Mouse (Mus musculus) inflammation-experienced regulatory T-cells, adult 6 months (primary cell): ENCODE data around the gene Slc2a8. TPM values are rescaled to one million over a fixed set of nuclear protein-coding genes. Genes with fewer than 3 reads are reported as not detected.

Experiments
- ATAC-seq: one replicate; pipeline ENCODE4 v1.8.0; 2017
- polyA plus RNA-seq, 3 experiments: library from polyadenylated mRNA; unstranded; fragments of 100-300 nt; shearing (Covaris generic); gene quantifications; one replicate each; pipeline ENCODE4 v1.2.1; 2017

Gene Slc2a8
- polyA plus RNA-seq, 3 experiments from 2014 or later: 2.0 to 5.0 (median 2.5) TPM

DNA sequence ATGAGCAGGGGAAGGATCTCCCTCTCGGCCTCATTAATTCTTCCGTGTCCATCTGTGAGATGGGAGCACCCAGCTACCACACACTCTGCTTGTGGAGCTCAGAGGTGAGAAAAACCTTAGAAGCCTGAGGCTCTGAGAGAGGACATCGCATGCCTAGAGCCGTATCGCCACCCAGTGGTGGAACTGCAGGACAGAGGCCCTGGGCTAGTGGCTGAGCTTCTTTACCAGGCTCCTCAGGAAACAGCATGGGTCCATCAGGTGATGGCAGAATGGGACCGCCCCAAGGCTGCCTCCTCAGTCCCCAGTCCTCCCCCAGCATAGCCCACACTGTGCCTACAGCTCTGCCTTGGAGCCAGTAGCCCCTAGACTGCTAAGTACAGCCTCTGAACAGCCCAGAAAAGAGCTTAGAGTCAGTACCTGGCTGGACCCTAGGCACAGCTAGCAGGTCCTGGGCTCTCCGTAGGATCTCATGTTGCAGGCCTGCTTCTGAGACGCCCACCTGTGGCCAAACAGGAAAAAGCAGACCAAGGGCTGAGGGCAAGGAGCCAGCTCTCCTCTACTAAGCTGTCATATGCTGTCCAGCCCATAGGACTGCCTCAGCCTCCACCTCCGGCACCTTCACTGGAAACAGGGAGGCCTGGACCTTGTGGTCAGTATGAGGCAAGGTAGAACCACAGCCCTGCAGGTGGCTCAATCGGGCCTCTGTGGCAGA is 53.5 kb downstream of the Slc2a8 start:
- ATAC-seq: no peak

DNA sequence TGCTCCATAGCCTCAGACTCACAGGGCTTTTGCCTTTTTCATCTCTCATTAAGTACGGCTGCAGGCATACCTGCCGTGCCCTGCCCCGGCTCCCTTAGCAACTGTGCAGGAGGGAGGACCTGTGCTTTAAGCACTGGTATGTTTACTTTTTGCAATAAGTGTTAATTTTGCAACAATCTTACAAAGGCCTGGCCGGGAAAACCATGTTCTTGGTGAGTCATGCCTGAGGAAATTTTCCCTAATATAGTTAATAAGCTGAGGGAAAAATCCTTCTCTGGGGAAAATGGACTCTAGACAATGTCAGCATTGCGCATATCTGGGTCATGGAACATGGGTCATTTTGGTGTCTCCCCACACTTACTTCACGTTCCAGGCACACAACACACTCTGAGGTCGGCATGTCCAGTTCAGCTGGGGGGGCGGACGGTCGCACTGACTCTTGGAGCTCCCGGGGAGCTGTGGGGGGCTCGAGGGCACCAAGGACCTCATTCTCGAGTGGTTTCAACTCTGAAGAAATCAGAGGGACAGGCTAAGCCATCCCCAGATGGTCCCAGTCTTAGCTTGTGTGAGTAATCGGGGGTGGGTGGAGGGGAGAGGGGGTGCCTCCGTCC is 54.2 kb downstream of the Slc2a8 start:
- no peak for ATAC-seq

DNA sequence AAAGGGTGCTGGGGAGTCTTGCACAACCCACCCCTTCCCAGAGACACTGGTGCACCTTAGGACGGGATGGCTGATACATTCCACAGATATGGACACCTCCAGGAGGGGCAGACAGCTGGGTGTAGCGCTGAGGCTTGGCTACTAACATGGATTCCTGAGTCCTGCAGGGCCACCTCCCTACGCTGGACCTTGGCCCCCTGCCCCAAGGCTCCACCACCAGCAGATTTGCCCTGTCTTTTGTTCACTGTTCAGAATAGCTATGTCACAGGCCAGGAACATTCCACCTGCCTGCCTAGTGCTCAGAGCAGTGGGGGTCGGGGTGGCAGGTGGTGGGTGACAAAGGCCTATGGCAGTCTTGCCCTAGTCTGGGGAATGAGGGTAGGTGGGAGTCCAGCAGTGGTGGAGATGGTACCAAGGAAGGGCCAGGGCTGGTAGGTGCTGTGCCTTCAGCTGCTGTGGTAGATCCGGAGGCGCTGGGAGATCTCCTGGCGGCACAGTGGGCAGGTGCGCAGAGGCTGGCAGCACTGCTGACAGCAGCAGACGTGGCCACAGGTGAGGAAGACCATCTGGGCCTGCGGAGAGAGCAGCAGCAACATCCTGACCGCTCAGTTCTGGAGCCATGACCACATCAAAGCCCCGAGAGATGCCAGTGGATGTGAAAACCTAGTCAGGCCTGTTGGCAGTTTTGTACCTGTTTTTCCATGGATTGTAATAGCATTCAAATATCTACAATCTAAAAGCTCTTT is 55.4 kb downstream of the Slc2a8 start:
- no peak for ATAC-seq

DNA sequence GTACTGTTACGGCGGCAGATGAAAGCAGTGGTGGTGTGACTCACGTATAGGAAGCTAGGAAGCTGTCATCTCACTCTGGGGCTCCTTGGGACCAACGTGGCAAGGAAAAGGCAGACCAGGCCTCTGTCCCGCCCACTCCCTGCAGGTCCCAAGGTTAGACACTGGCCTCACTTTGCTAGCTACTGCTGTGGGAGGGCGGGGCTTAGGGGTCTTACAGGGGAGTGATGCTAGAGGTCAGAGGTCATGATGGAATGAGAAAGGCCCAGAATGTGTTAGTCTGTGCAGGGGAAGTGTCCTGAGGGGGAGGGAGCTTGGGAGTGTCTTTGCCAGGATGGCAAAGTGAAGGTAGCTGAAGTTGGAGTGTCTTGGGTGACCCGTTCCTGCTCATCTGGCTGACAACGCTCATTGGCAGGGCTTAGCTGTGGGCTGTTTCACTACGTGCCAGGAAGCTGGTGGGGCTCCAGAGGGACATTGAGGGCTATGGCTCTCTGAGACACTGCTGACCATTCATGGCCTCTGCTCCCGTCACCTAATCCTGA is 57.5 kb downstream of the Slc2a8 start:
- ATAC-seq: no peak

DNA sequence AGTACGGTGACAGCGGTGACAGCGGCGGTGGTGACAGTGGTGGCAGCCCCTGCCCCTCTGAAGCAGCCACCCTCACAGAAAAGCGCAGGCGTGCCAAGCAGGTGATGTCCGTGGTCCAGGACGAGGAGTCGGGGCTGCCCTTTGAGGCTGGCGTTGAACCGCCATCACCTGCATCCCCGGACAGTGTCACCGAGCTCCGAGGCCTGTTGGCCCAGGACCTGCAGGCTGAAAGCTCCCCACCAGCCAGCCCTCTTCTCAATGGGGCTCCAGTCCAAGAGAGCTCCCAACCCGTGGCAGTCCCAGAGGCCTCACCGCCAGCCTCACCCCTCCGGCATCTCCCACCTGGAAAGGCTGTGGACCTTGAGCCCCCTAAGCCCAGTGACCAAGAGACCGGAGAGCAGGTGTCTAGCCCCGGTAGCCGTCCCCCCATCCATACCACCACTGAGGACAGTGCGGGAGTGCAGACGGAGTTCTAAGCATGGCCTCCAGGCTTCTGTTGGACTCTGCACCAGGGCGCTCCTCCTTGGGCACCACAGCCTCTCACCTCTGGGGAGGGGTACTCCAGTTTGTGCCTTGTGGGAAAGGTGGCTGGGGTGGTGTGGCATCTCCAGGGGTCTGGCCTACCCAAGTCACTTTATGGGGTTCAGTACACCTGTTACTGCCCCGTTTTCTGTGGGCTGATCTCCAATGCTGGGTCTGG is 58.2 kb downstream of the Slc2a8 start:
- no peak for ATAC-seq

Other genes with a start within 250 kb of the Slc2a8 start
- gene 6330409D20Rik, start 241.1 kb downstream of the Slc2a8 start, polyA plus RNA-seq: 1 to 10 TPM in 2 of 3 experiments, not detected in 1; 1.2 to 1.3 TPM
- 10 to 100 TPM; 56.4 to 69.0 (median 67.4) TPM for gene Tor2a, start 224.8 kb downstream of the Slc2a8 start, polyA plus RNA-seq
- 1 to 10 TPM in 1 of 3 experiments, under 1 TPM in 2; 0.55 to 1.8 (median 0.95) TPM for gene Ttc16, start 206.4 kb downstream of the Slc2a8 start, polyA plus RNA-seq
- gene Ptrh1, start 206.3 kb downstream of the Slc2a8 start, polyA plus RNA-seq: 1 to 10 TPM; 6.5 to 9.3 (median 8.1) TPM
- 1 to 10 TPM in 1 of 3 experiments, under 1 TPM in 1, not detected in 1; 0.53 to 1.3 TPM for gene Cfap157, start 197.7 kb downstream of the Slc2a8 start, polyA plus RNA-seq
- gene Stxbp1, start 134.8 kb downstream of the Slc2a8 start, polyA plus RNA-seq: 1 to 10 TPM; 2.3 to 6.1 (median 5.0) TPM
- 1 to 10 TPM in 1 of 3 experiments, under 1 TPM in 2; 0.15 to 3.2 (median 0.90) TPM for gene Fam129b, start 106.0 kb downstream of the Slc2a8 start, polyA plus RNA-seq
- 100 to 1,000 TPM in 1 of 3 experiments, 10 to 100 TPM in 2; 18.9 to 858 (median 48.2) TPM for gene Rpl12, start 20.5 kb downstream of the Slc2a8 start, polyA plus RNA-seq
- 1 to 10 TPM; 4.2 to 7.3 (median 7.3) TPM for gene Lrsam1, start 20.5 kb downstream of the Slc2a8 start, polyA plus RNA-seq
- gene Garnl3, start 149.6 kb upstream of the Slc2a8 start, polyA plus RNA-seq: under 1 TPM in 2 of 3 experiments, not detected in 1; 0.18 to 0.44 TPM
- gene Angptl2, start 234.0 kb upstream of the Slc2a8 start, polyA plus RNA-seq: 10 to 100 TPM; 17.1 to 19.5 (median 19.3) TPM